Mouse (Mus musculus) skeletal muscle tissue, adult 2 months (tissue): ENCODE measurements around the gene Neurl1b.
A peak's percentile ranks its signal among the peaks of the same experiment; 100 is the strongest.

ENCODE experiments used
- DNase-seq: peaks from one replicate; pipeline ENCODE4 v3.0.0-alpha.2; 2012; ENCODE audit warnings: low read depth, low spot score

Neurl1b gene

GRCm38 (mm10) chr17:26452371-26452972 lies 37.8 kb downstream of the Neurl1b start:
- DNase-seq, result peak; percentile 59

- DNase-seq, result no peak
Observed at GRCm38 (mm10) chr17:26457506-26457905, 42.9 kb downstream of the Neurl1b start.

GRCm38 (mm10) chr17:26458049-26458448 lies 43.4 kb downstream of the Neurl1b start:
- no peak for DNase-seq

GRCm38 (mm10) chr17:26462634-26463170 lies 48.1 kb downstream of the Neurl1b start:
- peak; percentile 72 for DNase-seq

- no peak for DNase-seq
Observed at GRCm38 (mm10) chr17:26463432-26463831, 48.8 kb downstream of the Neurl1b start.

GRCm38 (mm10) chr17:26463984-26464383 lies 49.4 kb downstream of the Neurl1b start:
- DNase-seq, result no peak

DNA sequence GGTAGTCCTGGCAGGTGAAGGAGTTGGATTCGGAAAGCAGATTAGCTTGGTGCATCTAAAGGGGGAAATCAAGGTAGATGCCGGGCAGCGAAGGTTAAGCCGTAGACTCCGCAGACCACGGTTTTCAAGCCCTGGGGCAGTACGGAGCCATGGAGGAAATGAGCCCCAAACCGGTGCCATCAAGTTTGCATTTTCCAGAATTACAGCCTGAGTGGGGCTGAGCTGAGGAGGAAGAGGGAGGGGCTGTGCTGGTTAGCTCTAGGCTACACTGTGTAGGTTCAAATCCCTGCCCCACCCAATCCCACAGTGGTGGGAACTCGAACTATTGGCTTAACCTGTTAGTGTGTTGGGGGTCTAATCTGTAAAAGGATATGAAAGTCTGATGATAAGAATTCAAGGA lies 49.9 kb downstream of the Neurl1b start:
- DNase-seq, result no peak

DNA sequence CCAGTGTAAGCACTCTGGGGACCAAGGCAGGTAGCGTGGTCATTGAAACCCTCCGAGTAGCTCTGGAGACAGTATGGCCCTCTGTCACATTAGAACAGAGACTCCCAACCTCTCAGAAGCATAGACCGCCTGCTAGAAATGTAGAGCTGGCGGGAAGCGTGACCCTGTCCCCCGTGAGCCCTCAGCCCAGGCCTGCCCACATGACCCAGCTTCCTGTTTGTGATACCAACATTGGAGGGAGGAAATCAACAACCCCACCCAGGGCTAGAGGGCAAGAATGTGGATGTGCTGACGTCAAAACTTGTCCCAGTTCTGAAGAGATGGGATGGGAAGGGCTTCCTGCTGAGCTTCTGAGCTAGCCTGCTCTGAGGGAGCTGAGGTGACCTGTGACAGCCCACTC lies 50.3 kb downstream of the Neurl1b start:
- DNase-seq, result peak; percentile 52

GRCm38 (mm10) chr17:26466741-26467150 lies 52.1 kb downstream of the Neurl1b start:
- DNase-seq, result peak; percentile 65

- no peak for DNase-seq
Observed at GRCm38 (mm10) chr17:26467619-26468018, 53.0 kb downstream of the Neurl1b start.

DNA sequence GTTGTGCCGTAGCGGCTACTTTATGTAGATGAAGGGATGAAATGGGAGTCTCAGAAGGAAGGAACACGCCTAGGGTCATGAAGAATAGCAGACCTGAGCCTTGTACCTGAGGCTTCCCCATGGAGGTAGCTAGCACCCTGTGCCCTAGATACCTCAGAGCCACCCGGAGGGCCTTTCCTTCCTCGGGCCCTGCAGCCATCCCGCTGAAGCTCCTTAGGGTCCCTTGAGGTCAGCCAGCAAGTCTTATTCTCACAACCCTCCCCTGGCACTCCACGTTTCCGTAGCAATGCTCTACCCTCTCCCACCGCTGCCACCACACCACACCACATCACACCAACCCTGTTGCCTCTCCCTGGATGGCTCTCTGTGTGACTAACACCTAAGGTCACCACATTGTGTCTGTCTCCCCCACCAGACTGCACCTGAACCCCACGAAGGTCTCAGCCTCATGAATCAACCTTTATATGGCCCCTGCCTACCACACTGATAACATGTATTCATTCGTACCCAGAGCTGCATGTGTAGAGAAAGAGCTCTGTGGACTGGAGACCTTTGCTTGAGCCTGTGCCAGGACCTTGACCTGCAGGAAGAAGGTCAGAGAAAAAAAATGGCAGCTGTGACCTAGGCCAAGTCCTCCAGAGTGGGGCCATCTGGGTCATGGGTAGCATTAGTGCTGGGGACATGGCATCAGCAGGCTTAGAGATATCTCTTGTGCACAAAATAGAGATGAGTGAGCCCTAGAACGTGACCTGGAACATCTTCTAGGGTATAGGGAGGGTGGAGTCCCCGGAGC lies 53.7 kb downstream of the Neurl1b start:
- DNase-seq, result no peak

DNA sequence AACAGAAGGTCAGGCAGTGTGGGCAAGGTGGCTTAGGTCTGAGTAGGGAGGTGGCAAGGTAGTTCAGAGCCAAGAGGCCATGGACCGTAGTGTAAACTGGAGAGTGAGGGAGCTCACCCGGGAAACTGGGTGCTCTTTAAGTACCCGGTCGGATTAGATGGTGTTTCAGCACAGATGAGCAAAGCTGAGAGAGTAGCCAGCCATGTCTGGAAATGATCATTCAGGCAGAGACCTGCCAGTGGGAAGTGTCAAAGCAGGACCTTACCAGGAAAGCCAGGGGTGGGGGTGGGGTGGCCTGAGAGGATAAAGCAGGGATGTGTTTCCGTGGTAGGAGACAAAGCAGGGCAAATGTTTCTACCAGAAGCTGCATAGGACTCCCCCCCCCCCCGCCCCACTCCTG lies 62.2 kb downstream of the Neurl1b start:
- DNase-seq, result no peak

GRCm38 (mm10) chr17:26478672-26479071 lies 64.0 kb downstream of the Neurl1b start:
- no peak for DNase-seq

DNA sequence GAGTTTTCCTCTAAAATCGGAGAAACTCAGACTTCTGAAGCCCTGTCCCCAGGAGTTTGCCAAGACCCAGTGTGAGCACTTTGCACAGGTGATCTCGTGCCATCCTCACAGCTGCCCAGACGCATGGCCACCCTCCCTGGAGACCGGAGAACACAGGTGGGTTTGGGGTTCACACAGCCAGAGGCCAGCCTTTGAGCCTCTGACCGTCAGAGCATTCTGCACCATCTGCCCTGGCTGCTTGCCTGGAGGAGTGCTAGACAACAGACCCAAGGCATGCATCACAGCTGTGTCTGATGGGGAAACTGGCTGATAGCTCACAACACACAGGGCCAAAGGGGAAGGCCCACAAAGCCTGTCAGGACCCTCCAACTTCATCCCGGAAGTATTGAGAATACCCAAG lies 65.0 kb downstream of the Neurl1b start:
- DNase-seq, result no peak

DNA sequence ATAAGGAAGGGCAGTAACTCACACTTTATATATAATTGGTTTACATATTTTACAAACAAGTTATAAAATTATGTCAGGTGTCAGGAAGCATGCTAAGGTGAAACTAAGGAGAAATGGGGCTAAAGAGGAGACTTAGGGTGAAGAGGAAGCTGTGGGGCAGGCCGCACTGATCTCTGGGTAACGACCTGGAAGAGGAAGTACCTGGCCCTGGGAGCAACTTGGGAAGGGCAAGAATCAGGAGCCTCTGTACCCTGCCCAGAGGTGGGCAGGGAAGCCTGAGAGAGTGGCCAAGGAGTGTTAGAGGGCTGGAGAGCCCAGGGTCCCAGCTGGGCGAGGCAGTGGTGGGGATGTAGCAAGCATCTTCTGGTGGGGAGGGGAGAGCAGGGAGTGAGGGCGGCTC lies 66.3 kb downstream of the Neurl1b start:
- no peak for DNase-seq

GRCm38 (mm10) chr17:26484626-26485421 lies 70.2 kb downstream of the Neurl1b start:
- DNase-seq, result peak; percentile 83

DNA sequence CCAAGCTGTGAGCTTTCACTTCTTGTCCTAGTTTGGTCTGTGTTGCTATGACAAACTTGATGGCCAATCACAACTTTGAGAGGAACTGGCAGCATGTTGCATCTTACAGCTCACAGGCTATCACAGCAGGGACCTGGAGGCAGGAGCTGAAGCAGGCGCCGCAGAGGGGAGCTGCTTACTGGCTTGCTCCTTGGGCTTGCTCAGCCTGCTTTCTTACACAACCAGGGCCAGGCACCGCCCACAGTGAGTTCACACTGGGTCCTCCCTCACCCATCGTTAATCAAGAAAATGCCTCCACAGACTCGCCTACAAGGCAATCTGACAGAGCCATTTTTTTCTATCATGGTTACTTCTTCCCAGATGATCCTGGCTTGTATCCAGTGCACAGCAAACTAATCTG lies 72.6 kb downstream of the Neurl1b start:
- DNase-seq, result peak; percentile 76

DNA sequence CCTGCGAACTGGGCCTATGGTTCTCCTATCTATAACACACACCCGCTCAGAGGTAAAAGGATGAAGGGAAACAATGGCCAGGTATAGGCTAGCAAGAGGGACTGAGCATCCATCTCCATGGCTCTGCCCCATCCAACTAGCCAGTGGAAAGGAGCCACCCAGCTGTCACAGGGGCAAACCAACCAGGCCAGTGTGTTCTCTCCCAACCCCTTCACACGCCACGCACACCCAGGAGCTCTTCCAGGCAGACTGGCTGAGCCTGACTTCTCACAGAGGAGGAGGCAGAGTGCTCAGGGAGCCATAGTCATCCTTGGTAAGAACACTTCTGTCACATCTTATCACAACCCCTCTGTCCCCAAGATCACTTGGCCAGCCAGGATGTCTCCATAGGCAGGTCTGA lies 73.3 kb downstream of the Neurl1b start:
- no peak for DNase-seq

GRCm38 (mm10) chr17:26488711-26489403 lies 74.2 kb downstream of the Neurl1b start:
- peak; percentile 94 for DNase-seq

DNA sequence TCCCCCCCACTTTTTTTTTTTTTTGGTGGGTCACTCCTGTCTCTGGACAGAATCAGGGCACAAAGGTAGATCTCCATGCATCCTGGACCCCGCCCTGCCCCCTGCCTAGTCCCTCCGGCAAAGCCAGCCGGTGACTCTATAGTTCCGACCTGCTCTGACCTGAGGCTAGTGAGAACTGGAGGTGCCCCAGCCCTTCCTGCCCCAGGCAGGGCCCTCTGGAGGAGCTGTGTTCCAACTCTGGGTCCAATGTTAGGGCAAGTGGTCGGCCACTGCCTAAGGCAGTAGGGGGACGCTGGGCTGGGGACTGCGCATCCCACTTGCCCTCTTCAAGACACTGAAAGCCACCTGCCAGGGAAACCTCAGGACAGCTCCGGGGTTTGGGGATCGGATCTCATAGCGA lies 75.4 kb downstream of the Neurl1b start:
- no peak for DNase-seq

- DNase-seq, result peak; percentile 85
Observed at GRCm38 (mm10) chr17:26490910-26491309, 76.3 kb downstream of the Neurl1b start.

DNA sequence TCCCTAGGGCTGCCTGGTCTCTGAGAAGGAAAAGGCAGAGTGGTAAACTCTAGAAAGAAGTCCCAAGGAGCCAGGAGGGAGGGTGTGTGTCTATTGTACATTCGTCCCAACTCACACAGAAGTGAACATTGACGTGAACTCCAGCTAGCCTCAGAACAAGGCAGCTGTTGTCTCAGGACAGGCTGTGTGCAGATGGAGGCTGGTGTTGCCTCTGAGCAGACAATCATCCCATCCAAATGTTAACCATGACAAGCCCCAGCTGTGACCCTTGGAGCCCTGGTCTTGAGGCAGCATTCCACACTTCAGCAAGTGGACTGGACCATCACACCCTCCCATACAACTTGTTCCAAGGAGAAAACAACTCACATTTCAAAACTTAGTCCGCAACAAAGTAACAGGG lies 77.6 kb downstream of the Neurl1b start:
- no peak for DNase-seq
